8 mouse cellular contexts compared by ENCODE assay signal in the genomic region with DNA sequence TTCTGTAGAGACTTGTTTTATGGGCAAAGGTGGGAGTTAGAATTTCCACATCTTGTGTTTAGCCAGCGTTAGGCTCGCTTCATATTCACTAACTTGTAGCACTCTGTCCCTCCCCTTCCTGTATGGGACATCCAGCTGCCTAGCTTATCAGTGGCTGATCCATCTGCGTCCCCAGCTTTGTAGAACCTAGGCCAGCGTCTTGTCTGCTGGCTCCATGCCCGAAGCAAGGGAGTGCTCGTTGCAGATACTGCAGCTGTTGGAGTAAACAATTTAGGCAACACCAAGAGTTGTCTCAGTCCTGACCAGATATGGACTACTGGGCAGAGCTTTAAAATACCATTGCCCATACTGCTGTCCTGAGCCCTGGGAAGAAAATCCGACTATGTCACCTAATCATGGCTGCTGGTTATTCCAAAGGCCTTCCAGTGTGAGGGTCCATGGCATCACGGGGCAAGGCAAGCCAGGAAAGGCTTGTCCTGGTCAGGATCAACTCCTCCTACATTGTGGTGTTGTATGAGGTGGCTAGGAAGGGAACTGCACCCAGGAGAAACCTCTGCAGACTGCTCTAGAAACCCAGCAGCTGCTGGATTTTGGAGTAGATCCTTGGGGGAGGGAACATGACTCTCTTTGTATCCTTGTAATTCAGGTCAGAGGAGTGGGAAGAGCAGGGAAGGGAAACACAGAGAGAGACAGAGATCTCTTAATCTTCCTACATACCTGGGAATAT.
DNase-seq lines count a peak whose midpoint lies in the region; ATAC-seq and TF ChIP-seq lines count a peak whose summit lies in the region.

No protein-coding gene starts in this region.

- H3K27ac ChIP-seq in lung, embryonic 16.5 days (ENCODE audit: low read length), result peak overlapping the region; percentile 93
- no peak overlapping the region for H3K27ac ChIP-seq in hindbrain, postnatal 0 days

- ATAC-seq in lung, embryonic 16.5 days (ENCODE audit: low read depth), result peak; percentile 96
- ATAC-seq in hindbrain, postnatal 0 days, result no peak

- H3K4me3 ChIP-seq in lung, embryonic 16.5 days (ENCODE audit: low read length), result no peak overlapping the region
- H3K4me3 ChIP-seq in hindbrain, postnatal 0 days (ENCODE audit: low read length), result no peak overlapping the region

- peak; percentile 45 for DNase-seq in MN1 (ENCODE audit: low spot score)
- DNase-seq in c-Kit-positive CD71-positive TER-119-positive erythroid progenitor cells, embryonic 14.5 days (ENCODE audit: low spot score), result peak; percentile 81
- peak; percentile 37 for DNase-seq in heart, postnatal 25 days (ENCODE audit: low spot score)
- DNase-seq in cerebellum, adult 8-10 months, result no peak
- DNase-seq in hindbrain, postnatal 0 days (ENCODE audit: low spot score), result no peak
- DNase-seq in frontal cortex, postnatal 10 days (ENCODE audit: low spot score in 2 of 2), result no peak
- DNase-seq in left cerebral cortex, adult 18-20 months (ENCODE audit: low spot score in 2 of 2), result no peak

- 25% methylated on average over 8 of the region's 8 CpGs for WGBS in lung, embryonic 16.5 days
- 73% methylated on average over 8 of the region's 8 CpGs for WGBS in hindbrain, postnatal 0 days

- H3K9me3 ChIP-seq in lung, embryonic 16.5 days (ENCODE audit: control insufficient read depth, low read length), result no peaks in the 10 kb centered on the region
- H3K9me3 ChIP-seq in hindbrain, postnatal 0 days (ENCODE audit: low read length), result no peaks in the 10 kb centered on the region

- TF ChIP-seq CTCF in hindbrain, postnatal 0 days (IDR thresholded peaks at IDR 0.05; ENCODE audit: low read depth), result no peak

- H3K4me2 ChIP-seq in lung, embryonic 16.5 days (ENCODE audit: low read depth, low read length), result 0 out of 2 replicates have a peak overlapping the region, but pooled peaks have one; percentile 2
- no peak overlapping the region for H3K4me2 ChIP-seq in hindbrain, postnatal 0 days (ENCODE audit: low read depth, low read length)

- no peaks in the 10 kb centered on the region for H3K36me3 ChIP-seq in lung, embryonic 16.5 days (ENCODE audit: control insufficient read depth, insufficient read depth, low read length)
- no peaks in the 10 kb centered on the region for H3K36me3 ChIP-seq in hindbrain, postnatal 0 days (ENCODE audit: insufficient read depth, low read length)

- intact Hi-C loops in heart, postnatal 25 days (cut with DNase I), result no loop called here

- no peaks in the 10 kb centered on the region for H3K27me3 ChIP-seq in lung, embryonic 16.5 days (ENCODE audit: control insufficient read depth, insufficient read depth, low read depth, low read length)
- H3K27me3 ChIP-seq in hindbrain, postnatal 0 days (ENCODE audit: insufficient read depth, low read length), result no peaks in the 10 kb centered on the region

- H3K4me1 ChIP-seq in lung, embryonic 16.5 days (replicated peaks; ENCODE audit: control insufficient read depth, insufficient read depth, low read length), result peaks cover 13% of the 10 kb centered on the region
- H3K4me1 ChIP-seq in hindbrain, postnatal 0 days (ENCODE audit: insufficient read depth, low read length), result no peaks in the 10 kb centered on the region

- H3K9ac ChIP-seq in lung, embryonic 16.5 days (ENCODE audit: low read length), result no peak overlapping the region
- H3K9ac ChIP-seq in hindbrain, postnatal 0 days (replicated peaks; ENCODE audit: low read length), result no peak overlapping the region

Comparison
In these comparisons a context has a peak if more than half of its experiments do, and no peak if none do; other contexts are left out.
1. DNase-seq: peak in MN1 (single experiment), c-Kit-positive CD71-positive TER-119-positive erythroid progenitor cells, embryonic 14.5 days (single experiment) and heart, postnatal 25 days (single experiment); none in cerebellum, adult 8-10 months (single experiment), hindbrain, postnatal 0 days (single experiment), frontal cortex, postnatal 10 days (0 of 2) and left cerebral cortex, adult 18-20 months (0 of 2).